Mouse (Mus musculus): ENCODE results near the gene Sugp1.
"Not testable (repeated sequence)": the region's sequence is repeated elsewhere in the genome, so short reads cannot be mapped to it uniquely, and the experiment has no call there.

Sugp1 gene

DNA sequence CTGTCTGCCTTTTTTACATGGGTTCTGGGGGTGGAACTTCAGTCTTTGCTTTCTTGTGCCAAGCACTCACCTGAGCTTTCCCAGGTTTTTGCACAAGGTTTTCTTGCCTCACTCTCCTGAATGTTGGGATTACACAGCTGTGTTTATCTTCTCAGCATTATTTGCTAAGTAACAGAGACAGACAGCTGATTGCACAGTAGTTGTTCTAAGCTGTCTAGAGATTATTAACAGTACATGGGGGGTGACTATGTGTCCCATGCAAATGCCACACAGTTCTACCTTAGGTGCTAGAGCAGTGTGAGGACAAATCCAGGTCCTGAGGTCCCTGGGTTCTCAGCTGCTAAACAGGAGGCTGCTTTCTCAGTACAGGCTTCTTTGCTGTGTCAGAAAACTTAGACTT, 7.0 kb downstream of the Sugp1 start:
- no peak for DNase-seq

DNA sequence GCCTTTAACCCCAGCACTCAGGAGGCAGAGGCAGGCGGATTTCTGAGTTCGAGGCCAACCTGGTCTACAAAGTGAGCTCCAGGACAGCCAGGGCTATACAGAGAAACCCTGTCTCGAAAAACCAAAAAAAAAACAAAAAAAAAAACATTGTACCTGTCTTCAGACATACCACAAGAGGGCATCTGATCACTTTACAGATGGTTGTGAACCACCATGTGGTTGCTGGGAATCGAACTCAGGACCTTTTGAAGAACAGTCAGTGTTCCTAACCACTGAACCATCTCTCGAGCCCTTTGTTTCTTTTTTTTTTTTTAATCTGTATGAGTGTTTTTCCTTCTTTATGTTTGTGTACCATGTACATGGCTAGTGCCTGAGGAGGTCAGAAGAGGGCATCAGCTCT, 7.8 kb downstream of the Sugp1 start:
- DNase-seq, result not testable (repeated sequence)

DNA sequence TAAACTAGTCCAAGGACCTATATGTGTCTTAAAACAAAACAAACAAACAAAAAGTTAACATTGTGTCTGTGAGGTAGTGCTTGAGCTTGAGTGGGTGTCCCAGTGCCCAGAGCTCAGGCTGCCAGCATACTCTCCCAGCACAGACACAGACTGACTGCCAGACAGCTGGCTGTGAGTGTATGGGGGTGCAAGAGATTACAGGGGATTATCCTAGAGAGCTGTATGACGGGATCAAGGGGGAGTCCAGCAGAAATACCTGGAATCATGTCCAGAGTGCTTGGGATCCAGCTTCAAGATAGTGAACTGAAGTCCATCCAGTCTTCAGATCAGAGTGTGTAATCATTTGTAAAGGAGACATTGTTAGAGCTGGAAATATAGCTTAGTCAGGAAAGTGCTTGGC, 15.1 kb downstream of the Sugp1 start:
- no peak for DNase-seq

DNA sequence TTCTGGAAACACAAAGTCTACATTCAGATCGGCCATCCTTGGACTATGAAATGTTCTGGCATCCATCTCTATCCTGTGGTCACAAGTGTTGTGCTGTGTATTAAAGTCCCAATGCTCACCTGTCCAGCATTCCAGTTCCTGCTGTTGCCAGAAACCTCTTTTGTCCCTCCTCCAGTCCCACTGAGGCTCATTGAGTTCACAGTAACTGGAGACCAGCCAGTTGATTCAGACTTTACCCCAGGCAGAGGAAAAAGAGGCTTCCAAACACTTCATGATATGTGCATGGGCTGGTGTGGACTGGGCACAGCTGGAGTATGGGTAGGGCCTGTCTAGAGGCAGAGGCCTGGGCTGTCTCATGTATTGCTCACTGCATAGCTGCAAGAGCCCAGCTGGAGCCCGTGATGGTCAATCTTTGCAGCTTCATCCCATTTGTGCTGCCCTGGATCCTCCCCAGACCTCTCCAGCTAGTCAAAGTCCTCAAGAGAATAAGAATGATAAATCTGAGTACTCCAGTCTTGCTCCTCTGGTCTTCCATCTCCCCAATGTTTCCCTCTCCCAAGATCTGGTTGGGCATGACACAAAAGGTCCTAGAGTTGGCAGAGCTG, 29.3 kb downstream of the Sugp1 start:
- peak; percentile 91 for DNase-seq

DNA sequence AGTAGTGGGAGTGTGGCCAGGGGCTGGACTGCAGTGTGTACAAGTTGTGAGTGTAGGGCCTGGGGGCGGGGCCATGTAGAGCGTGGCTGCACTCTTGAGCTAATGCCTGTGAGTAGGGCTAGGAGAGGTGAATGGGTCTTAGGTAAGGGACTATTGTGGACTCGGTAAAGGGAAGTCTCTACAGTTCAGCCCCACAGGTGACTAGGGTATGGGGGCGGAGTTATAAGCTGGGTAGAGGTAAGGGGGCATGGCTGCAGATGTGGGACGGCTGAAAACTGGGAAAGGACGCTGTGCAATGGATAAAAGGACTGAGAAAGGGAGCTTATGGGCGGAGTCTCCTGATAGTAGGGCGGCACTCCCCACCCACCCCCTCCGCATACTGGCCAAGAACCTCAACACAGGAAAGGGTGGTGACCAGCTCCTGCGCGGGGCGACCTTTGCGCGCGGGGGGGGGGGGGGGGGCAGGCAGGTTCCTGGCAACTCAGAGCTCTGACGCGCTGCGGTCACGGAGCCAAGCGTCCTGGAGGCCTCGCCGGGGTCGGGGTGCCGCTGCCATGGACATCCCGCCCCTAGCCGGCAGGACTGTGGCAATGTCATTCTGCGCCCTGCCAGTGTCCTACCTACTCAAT, 29.9 kb downstream of the Sugp1 start, which contains the start of gene Tm6sf2:
Tm6sf2 (plus strand) TSS at position 484 of the 629 bp plus-strand sequence.
- peak; percentile 95 for DNase-seq

DNA sequence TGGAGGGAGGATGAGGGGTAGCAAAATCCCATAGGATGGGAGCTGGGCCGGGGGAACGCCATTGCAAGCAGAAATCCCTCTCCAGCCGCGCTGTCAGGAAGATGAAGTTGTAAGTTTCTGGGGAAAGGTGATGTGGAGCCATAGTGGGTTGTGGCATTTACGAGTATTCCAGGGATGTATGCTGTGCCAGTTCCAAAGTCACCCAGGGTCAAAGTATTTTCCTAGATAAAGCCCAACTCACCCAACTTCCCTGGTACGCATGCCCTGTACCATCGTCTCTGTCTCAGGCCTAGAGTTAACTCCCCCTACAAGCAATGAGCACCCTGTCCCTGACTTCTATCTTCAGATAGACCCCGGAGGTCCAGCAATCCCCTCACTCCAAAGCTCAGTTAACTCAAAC, 30.5 kb downstream of the Sugp1 start:
- DNase-seq, result no peak

DNA sequence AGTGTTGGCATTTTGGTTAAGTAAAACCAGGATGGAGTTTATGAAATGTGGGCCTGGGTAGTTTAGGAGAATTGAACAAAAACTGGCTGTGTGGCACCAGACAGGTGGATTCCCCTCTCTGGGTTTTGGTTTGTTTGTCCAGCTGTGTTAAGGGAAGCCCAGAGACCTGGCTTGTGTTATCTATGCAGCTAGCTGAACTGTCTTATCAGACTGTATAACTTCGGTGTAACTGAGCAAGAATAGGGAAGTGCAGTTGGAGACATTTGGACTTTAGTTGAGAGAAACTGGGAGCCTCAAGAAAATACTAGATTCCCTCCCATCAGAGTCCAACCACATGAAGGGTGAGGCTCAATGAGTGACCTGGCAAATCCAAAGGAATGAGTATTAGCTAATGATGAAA, 31.1 kb downstream of the Sugp1 start:
- no peak for DNase-seq

DNA sequence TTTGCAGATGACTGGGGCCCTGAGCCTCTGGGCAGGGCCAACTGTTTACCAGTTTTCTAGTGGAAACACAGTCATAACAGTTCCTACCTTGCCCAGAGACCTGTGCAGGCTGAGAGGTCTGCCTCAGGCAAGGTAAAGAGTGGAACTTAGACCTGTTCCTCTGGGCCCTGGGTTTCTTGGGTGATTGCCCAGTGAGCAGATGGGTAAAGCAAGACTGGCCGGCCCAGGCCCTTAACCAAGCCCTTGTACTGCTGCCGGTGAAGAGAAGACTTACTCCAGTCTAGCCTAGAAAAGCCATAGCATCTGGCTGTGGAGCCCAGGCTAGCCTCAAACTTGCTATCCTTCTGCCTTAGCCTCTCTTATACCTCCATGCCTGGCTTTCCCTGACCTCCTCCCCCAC, 39.4 kb downstream of the Sugp1 start:
- no peak for DNase-seq

DNA sequence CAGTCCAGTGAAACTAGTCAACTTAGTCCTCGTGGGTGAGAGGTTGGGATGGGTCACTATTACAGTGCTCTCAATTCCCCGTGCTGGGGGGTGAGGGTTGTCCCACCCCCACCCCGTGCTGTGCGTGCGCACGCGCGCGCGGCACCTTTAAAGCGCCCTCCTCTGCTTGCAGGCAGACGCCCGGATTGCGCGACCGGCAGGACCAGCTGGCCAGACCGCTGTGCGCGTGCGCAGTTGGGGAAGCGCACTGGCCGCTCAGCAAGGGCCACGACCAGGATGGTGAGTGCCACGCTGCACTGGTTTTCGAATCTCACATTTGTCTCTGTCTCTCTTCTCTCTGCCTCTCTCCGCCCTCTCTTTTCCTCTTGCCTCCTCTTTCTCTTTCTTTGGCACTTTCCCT, 40.7 kb downstream of the Sugp1 start, which contains the start of gene Hapln4:
Hapln4 (plus strand) TSS at position 173 of the 400 bp plus-strand sequence.
- DNase-seq, result no peak

DNA sequence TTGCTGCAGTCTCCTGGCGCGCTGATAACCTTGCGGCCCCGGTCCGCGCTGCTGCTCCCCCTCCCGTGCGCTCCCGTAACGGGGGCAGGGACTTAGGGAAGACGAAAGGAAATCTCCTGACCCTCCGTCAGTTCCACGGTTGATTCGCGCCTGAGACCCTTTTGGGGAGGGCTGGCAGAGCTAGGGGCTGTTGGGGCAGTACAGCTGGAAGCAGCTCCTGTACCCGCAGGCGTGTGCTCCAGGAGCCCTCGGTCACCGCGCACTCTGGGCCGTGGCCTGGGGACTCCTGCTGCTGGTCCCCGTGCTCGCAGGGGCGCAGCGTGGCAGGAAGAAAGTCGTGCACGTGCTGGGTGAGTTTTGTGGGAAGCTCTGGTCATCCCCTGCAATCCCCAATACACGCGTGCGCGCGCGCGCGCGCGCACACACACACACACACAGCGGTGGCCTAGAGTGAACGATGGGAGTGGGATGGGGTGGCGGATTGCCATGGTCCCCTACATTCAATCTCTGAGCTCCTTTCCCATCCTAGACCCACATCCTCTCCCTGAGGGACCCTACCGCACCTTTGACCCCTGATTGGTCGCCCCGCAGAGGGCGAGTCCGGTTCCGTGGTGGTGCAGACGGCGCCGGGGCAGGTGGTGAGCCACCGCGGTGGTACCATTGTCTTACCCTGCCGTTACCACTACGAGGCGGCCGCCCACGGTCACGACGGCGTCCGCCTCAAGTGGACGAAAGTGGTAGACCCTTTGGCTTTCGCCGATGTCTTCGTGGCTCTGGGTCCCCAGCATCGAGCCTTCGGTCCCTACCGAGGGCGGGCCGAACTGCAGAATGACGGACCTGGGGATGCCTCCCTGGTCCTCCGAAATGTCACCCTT, 41.8 kb downstream of the Sugp1 start:
- no peak for DNase-seq

DNA sequence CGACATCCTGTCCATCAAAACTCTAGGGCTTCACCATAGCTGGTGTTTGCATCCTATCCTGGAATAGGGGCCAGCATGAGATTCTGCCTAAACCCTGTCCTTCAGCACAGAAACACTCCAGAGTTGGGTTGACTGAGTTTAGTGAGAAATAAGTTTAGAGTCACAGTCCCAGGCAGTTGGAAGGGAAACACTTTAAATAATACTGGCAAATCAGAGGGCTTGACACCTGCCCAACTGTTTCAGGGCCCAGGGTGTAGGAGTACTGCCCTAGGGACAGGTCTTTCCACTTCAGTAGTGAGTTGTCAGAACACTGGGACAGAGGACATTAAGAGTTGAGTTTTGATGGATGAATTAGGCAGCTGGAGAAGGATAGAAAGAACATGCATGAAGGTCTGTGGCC, 43.5 kb downstream of the Sugp1 start:
- no peak for DNase-seq

DNA sequence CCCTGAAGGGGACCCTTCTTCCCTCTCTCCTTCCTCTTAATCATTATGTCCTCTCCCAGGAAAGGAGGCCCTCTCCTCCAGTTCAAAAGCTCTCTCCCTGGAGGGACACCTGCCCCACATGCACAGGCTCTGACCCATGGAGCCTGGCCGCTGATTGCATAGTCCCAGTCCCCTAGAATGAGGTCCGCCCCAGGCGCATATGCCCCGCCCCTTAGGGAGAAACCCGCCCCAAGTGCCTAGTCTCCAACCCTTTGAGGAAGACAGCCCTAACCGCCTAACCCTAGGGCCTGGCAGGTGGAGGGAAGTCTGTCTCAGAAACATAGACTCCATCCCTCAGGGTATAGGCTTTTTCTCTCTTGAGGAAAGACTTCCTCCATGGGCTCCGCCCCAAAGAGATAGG, 44.6 kb downstream of the Sugp1 start:
- no peak for DNase-seq

DNA sequence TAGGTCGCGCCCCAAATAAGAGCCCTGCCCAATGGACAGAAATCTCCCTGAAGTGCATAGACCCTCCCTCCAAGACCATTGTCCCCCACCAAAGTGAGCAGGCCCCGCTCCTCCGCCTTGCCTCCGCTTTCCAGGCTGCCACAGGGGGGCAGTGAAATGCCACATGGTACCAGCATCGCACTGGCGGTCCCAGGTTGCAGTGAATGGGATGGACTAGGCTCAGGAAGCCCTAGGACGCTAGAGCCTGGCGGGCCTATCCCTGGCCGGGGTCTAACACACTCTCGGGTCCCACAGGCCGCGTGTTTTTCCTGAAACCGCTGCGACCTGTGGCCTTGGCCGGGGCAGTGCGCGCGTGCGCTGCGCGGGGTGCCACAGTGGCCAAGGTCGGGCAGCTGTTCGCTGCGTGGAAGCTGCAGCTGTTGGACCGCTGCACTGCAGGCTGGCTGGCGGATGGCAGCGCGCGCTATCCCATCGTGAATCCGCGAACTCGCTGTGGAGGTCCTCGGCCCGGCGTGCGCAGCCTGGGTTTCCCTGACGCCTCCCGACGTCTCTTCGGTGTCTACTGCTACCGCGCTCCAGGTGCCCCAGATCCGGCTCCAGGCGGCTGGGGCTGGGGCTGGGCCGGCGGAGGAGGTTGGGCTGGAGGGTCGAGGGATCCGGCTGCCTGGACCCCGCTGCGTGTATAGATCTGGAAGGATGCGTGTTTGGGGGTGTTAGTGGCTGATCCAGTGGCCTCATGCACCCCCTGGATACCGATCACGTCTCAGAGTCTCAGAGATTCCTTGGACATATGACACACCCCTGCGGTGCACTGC, 45.4 kb downstream of the Sugp1 start:
- peak; percentile 94 for DNase-seq

DNA sequence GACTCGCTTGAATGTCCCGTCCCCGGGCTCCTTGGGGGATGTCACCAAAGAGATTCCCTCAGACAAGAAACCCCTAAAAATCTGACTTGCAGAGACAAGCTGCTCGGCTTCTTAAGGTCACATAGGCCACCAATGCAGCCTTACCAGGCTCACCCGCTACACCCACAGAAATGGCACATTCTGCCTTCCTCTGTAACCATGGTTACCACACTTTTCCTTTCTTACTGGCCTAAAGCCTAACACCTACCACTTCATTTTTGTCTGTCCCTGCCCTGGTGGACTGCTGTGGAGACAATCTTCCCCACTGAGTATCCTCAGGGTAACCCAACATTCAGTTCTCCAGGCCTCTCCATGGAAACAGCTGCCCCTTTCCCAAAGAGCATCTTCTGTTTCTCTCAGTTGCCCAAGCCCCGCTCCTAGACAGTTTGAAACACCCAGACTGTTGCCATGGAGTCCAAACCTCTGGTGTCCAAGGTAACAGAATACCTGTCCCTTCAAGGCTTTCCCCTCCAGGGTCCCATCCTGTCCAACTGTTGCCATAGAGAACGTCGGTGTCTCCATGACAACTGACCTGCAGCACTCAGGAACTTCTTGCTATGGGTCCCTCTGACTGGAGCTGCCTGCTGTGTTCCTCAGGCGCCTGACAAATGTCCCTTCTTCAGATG, 46.8 kb downstream of the Sugp1 start:
- no peak for DNase-seq

DNA sequence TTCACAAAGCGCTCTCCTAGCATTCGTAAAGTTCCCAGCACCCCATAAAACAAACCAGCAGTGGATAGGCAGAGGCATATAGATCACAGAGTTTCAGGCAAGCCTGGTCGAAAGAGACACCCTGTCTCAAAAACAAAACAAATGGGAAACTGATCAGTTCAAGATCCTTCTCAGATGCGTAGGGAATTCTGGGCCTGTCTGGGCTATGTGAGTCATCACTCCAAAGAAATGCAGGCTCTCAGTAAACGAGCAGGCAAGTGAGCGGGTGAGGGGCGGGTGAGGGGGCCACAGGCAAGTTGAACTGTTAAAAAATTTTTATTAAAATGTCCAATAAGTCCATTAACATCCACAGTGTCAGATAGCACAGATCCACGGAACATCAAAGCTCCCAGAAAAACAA, 50.2 kb downstream of the Sugp1 start:
- no peak for DNase-seq

DNA sequence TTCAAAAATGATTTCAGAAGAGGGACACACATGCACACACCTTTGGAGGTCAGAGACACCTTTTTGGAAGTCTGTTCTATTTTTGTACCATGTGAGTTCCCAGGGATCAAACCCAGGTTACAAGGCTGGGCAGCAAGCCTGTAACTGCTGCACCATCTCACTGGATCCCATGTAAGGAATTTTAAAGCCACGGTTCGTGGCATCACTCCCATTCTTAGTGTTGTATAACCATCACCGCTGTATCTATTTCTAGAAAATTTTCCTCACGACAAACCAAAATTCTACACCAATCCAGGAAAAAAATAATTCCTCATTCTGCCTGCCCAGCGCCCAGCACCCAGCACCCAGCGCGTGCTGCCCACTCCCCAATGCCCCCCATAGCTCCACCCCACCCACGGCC, 56.7 kb downstream of the Sugp1 start:
- no peak for DNase-seq

DNA sequence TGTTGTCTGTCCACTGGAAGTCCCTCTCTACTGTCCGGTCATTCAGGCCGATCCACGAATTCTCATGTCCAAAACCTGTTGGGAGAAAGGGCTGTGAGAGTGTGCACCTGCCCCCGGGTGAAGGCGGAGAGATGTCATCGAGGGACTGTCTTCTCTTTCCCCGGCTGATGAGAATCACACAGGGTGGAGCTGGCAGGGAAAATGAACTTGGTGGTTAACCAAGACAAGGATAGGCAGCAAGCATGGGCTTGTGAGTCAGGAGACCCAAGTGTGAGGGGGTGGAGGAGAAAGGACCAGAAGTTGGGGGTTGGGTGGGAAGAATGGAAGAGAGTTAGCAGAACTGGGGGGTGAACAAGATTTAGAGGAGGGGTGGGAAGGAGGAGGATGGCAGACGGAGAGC, 57.6 kb downstream of the Sugp1 start:
- no peak for DNase-seq

DNA sequence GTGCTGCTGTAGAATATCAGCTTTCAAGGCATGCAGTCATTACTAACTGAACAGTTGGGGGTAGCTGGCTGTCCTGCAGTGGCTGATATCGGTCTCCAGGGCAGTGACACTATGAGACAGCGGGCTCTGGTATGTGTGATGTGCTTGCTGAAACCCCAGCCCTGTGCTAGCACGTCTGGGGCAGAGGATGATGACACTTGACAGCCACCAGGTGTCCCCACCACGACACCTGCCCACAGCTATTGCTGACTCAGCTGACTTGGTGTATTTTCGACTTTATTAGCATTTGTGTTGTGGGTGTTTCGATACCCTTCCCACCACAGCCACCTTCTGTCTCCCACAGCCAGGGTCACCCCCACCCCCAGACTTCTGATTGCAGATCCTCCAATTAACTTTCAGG, 61.9 kb downstream of the Sugp1 start:
- no peak for DNase-seq

DNA sequence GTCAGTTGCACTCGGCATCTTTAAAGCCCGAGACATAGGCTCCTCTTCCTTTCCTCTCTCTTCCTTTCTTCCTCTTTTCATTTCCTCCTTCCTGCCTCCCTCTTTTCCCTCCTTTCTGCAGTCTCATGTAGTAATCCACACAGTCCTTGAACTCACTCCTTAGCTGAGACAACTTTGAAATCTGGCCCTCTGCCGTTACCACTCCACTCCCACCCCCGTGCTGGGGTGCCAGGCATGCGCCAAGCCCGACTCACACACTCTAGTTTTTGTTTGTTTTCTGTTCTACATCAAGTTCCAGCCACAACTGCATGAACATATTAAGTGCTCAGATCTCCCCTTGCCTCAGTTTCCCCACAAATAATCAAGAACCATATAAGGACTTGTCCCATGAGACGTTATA, 62.3 kb downstream of the Sugp1 start:
- DNase-seq, result no peak

DNA sequence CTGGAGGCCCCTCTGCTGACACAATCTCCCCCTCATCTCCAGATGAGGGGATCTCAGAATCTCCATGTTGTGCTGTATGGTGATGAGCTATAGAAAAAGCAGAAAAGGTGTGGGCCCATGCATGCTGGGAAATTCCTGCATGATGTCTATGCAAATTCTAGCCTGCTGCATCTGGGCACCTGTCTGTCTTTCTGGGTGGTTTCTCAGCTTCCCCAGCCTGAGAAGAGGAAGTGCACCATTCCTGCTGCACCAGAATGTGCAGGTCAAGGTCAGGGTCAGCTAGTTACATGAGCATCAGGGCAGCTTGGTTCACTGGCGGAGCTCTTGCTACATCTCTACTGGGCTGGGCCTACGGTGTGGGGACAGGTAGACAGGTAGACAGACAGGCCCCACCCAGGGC, 67.8 kb downstream of the Sugp1 start:
- DNase-seq, result no peak

DNA sequence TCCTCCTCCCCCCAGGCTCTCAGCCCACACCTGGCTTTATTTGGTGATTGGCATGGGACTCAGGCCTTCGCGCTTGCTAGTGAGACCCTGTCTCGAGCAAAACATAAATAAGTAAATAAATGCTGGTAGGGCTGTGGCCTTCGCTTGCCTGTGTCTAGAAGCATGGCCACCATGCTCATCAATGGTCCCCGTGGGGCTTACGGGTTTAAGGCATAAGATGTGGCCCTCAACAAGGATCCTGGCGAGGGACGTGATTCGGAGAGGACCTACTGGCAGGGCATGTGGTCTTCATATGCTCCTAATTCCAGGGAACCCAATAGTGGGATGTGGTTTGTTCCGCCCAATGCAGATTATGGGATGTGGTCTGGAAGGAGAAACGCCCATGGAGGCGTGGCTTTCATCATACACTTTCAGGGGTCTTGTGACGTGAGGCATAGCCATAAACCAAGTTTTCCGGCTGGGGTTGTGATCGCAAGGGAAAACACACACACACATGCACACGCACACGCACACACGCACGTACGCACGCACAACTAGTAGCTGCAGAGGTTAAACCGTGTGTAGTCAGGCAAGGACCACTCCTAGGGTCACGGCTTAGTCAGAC, 68.7 kb downstream of the Sugp1 start:
- no peak for DNase-seq

DNA sequence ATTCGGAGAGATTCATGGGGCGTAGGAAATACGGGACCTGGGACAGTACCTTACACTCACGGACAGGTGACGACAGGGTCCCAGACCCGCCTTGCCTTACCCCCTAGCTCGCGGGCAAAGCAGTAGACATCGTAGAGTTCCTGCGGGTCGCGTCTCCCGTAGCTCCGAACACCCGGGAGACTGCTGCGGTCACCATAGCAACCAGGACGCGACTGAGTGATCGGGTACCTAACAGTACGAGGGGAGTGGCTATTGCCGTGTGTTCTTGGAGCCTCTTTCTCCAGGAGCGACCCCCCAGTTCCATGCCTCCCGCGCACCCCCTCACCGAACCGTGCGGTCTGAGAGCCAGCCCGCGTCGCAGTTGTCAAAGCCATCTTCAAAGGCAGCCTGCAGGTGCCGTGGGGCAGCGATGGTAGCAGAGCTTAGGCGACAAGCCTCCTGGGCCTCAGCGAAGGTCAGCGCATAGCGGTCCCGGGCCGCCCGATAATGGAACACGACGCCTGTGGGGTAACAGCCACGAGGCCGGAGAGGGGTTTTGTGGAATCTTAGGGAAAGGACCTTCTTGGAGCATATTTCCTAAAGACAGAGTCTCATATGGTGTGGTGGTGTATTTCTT, 69.9 kb downstream of the Sugp1 start:
- no peak for DNase-seq

Data from heart, adult 11 months (tissue).